Mouse (Mus musculus) brain, embryonic 18.5 days (tissue): ENCODE data around the gene Icam1.

ENCODE experiments used
- DNase-seq: peaks from one replicate; pipeline ENCODE4 v3.0.0-alpha.2; 2012; ENCODE audit warnings: low read depth, low spot score

Gene Icam1

DNA sequence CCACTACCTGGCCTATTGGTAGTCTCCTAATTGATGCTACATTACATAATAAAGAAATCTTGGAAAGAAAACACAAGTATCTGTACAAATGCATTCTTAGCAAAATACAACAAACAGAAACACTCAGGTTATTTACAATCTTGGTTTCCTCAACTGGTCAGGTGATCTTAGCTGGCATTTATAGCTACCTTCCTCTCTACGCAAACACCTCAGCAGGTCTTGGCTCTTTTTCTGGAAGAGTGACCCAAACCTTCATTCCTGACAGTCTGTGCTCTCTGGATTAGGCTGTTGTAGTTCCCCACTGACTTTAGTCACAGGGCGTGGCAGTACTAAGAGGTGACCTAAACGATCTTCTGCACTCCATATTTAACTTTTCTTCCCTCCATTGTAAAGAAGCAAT, 29.4 kb downstream of the Icam1 start:
- DNase-seq = no peak

DNA sequence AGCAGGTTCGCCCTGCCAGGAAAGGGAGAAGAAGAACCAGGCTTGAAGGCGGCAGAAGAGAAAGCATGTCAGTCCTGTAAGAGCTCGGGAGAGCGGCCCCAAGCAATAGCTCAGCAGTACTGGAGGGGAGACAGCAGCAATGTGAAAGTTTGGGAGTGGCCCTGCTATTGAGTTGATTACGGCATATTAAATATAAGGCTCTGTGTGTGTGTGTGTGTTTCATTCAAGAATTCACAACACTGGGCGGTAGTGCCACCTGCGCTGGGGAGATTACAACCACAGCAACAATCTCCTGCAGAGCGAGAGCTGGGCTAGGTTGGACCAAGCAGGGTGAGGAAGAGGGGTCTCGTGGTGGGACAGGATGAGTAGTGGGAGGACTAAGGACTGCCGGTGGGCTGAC, 35.8 kb downstream of the Icam1 start:
- no peak for DNase-seq

DNA sequence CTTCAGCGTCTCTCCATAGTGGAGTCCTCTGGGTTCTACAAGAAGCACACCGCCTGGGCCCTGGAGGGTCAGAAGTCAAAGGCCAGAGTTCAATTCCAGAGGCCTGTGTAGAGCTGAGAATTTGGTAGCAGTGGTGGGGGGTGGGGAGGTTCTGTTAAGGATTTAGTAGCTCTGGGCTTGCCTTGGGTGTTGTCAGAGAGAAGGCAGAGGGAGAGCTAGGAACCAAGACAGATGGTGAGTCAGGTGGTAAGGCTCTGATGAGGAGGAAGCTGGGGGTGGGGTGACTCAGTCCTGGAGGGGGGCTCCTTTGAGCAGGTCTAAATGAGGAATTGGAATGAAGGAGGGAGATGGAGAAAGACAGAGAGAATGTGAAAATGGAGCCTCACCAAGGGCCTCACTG, 47.1 kb downstream of the Icam1 start:
- DNase-seq = no peak

DNA sequence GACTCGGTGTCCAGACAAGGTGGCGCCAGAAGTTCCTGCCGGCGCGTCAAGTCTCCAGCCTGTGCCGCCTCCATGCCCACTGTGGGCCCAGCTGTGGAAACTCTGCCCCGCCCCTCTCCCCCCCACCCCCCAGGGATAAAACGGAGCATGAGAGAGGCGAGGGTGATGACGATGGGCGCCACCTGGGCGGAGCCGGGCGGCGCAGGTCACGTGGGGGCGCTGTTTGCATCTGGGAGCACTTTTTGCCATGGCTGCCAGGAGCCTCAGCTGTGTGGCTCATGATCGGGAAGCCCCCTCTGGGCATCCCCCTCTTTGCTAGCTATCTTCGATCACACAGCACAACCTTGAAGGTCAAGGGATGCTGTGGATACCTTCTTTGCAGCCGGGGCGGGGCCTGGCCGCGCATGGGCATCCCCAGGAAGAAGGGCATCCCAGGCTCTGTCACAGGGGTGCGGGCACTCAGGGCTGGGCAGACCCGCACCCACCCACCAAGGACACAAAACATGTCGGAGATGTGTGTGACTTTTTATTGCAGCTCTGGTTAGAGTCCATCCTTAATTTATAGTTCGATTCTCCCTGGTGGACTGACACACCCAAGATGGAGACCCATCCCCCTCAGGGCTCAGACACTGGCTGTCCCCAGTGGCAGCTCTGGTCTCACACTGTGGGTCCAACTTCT, 51.4 kb downstream of the Icam1 start, which contains the start of gene Zglp1:
Gene Zglp1, minus strand, starts transcription at position 88 of the 679 bp plus-strand sequence.
- DNase-seq = no peak

DNA sequence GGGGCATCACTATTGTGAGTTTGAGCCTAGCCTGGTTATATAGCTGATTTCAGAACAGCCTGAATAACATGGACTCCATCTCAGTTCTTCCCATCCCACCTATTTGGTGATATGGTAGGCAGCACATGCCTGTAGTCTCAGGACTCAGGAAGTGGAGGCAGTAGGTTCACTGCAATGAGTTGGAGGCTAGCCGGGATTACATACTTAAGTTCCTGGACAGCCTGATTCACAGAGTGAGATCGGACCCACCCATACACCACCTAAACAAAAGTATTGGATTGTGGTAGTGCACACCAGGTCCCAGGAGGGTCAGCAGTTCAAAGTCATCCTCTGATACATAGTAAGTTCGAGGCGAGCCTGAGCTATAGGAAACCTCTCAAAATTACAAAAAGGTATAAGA, 56.9 kb downstream of the Icam1 start:
- DNase-seq = no peak

DNA sequence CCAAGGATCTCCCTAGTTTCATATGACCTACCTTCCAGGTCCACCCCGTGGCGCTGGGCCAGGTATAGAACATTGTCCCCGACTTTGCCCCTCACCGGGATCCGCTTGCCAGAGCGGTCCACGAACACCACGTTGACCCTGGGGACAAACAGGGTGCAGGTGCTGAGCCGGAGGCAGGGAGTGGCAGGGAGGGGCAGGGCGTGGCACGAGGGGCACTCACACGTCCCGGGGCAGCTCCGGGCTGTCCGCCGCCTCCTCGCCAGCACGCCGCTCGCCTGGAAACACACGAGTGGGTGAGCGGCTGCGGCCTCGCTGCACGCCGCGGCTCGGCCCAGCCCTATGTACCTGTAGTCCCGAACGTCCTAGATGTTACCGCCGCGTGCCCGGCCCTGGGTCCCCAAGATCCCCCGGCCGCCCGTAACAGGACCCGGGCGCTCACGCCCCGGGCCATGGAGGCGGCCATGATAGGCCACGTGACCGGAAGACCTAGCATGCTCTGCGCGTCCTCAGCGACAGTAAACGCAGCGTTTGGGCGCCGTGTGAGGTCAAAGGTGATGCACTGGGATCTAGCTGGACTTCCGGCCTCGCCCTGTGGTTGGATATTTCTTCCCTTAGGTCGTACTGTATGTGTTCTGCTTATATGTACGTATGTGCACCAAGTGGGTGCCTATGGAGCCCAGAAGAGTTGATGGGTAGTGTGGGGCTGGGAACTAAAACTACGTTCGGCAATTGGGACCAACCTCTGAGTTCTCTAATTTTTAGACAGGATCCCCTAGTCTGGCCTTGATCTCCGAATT, 57.5 kb downstream of the Icam1 start, which contains the start of the genes Gm49373 and Fdx1l:
Gene Gm49373, minus strand, starts transcription at position 53 of the 797 bp plus-strand sequence.
Gene Fdx1l, minus strand, starts transcription at position 571 of the 797 bp plus-strand sequence.
- peak; percentile 80 for DNase-seq

DNA sequence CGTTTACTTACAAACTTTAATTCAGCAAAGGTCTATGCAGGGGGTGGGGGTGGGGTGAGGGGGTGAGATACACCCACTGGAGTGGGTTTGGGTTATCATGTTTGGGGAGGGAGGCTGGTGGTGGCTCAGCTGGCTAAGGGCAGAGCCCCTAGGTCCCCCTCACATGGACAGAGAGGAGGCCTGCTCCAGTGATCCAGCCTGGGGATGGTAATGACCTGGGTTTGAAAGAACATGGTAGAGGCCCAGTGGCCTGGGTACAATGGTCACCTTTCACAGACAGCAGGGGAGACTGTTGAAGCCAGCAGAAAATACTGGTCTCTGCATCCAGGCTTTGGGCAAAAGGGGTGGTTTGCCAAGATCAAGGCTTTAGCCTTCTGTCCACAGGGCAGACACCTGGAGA, 58.4 kb downstream of the Icam1 start:
- no peak for DNase-seq

DNA sequence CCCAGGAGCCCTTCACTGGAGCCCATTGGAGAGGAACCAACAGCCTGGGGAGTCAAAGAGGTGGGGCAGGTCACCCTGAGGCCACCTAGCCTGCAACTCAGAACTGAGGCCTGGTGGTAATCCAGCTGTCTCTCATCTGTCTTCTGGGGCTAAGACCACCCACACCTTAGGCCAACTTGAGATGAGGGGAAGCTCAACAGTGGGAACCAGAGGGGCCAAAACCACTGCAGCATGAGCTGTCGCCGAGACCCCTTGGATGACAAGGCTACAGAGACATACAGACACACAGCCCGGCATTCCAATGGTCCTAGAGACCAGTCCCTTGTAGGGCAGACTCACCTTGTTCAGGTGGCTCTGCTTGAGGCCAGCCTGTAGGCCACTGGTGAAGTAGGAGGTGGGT, 59.8 kb downstream of the Icam1 start:
- no peak for DNase-seq
